14 mouse cellular contexts compared by ENCODE assay signal in genomic region chr1:106523009-106523408, GRCm38 (mm10).
"Had no signal": no experiment of that assay in that cellular context is flagged by ENCODE, and none has a peak within 500 bp of the region (broad histone marks: within the 10 kb centered on the region; RNA-seq: fewer than 3 reads in every experiment).

No protein-coding gene starts in this region.

- H3K36me3 ChIP-seq: liver, embryonic 13.5 days had no signal

- H3K4me3 ChIP-seq: left cerebral cortex, adult 2 months; liver, embryonic 13.5 days had no signal

- H3K9me3 ChIP-seq: liver, embryonic 13.5 days had no signal

- H3K27me3 ChIP-seq: liver, embryonic 13.5 days had no signal

- H3K4me2 ChIP-seq: liver, embryonic 13.5 days had no signal

- DNase-seq: kidney, adult 2 months; kidney, postnatal 25 days; layer of hippocampus, postnatal 36 days; liver, embryonic 13.5 days; lung, adult 2 months; lung, postnatal 4 days; midbrain, embryonic 14.5 days; right cerebral cortex, adult 18-20 months; right cerebral cortex, postnatal 25 days; thymus, adult 2 months; thymus, postnatal 14 days; thymus, postnatal 4 days had no signal

- H3K4me1 ChIP-seq: liver, embryonic 13.5 days had no signal

- H3K9ac ChIP-seq: liver, embryonic 13.5 days had no signal

- H3K27ac ChIP-seq: kidney, postnatal 0 days; left cerebral cortex, adult 2 months; liver, embryonic 13.5 days had no signal
